Comparison of ENCODE assay signal across 11 mouse cellular contexts in the genomic region with DNA sequence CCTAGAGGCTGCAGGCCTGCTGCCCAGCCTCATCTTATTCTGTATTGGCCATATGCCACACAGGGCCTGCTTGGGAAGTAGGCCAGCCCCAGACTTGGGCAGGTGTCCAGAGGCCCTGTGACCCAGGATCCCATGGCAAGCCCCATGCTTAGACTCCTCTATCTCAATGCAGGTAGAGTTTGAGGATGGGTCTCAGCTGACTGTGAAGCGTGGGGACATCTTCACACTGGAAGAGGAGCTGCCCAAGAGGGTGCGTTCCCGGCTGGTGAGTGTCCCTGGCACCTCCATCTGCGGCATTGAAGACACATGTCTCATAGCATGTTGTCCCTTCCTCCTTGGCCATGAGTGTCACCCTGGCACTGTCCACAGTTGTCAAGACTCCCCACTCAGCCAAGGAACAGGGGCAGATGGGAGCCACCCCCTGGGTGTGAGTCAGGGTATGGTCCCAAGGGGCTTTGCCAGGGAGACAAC.
DNase-seq lines count a peak whose midpoint lies in the region; ATAC-seq and TF ChIP-seq lines count a peak whose summit lies in the region.
"Had no signal": no experiment of that assay in that cellular context is flagged by ENCODE, and none has a peak within 500 bp of the region (broad histone marks: within the 10 kb centered on the region; RNA-seq: fewer than 3 reads in every experiment).

No protein-coding gene starts in this region.

- peaks cover 93% of the 10 kb centered on the region for H3K36me3 ChIP-seq in heart, embryonic 12.5 days
- H3K36me3 ChIP-seq in midbrain, embryonic 11.5 days (ENCODE audit: control insufficient read depth, insufficient read depth, low read length) = peaks cover 36% of the 10 kb centered on the region

- no peak for TF ChIP-seq POLR2A in bone marrow, adult 2 months (IDR thresholded peaks at IDR 0.05; ENCODE audit: borderline replicate concordance, control insufficient read depth, low read depth, low read length)

- WGBS in heart, embryonic 12.5 days = 94% methylated on average over 4 of the region's 4 CpGs
- 91% methylated on average over 4 of the region's 4 CpGs for WGBS in bone marrow, adult 2 months
- 98% methylated on average over 4 of the region's 4 CpGs for WGBS in midbrain, embryonic 11.5 days

- DNase-seq in adrenal gland, adult 2 months = peak; percentile 54
- DNase-seq in adrenal gland, postnatal 36 days = no peak
- DNase-seq in heart, adult 8-10 months (ENCODE audit: low spot score) = peak; percentile 28
- peak; percentile 83 to 85 for DNase-seq in cerebellum, postnatal 25 days
- DNase-seq in midbrain, embryonic 11.5 days (ENCODE audit: low spot score, missing footprints) = no peak
- no peak for DNase-seq in ovary, postnatal 36 days (ENCODE audit: low spot score)

- no peaks in the 10 kb centered on the region for H3K4me1 ChIP-seq in heart, embryonic 12.5 days (replicated peaks)
- H3K4me1 ChIP-seq in bone marrow, adult 2 months (ENCODE audit: control insufficient read depth, insufficient read depth, low read length) = peaks cover 3% of the 10 kb centered on the region
- no peaks in the 10 kb centered on the region for H3K4me1 ChIP-seq in midbrain, embryonic 11.5 days (ENCODE audit: control insufficient read depth, insufficient read depth, low read length)
- H3K4me1 ChIP-seq: forebrain, embryonic 10.5 days; midbrain, embryonic 10.5 days had no signal

- no peaks in the 10 kb centered on the region for H3K9me3 ChIP-seq in heart, embryonic 12.5 days (replicated peaks)
- H3K9me3 ChIP-seq in midbrain, embryonic 11.5 days (ENCODE audit: control insufficient read depth, low read length) = no peaks in the 10 kb centered on the region
- H3K9me3 ChIP-seq: forebrain, embryonic 10.5 days; midbrain, embryonic 10.5 days had no signal

- no peak for ATAC-seq in heart, embryonic 12.5 days (ENCODE audit: insufficient number of reproducible peaks, low FRiP score)
- no peak for ATAC-seq in midbrain, embryonic 11.5 days (ENCODE audit: low FRiP score)
- ATAC-seq: lung, postnatal 0 days had no signal

- H3K27me3 ChIP-seq in heart, embryonic 12.5 days (replicated peaks) = no peaks in the 10 kb centered on the region
- H3K27me3 ChIP-seq in midbrain, embryonic 11.5 days (ENCODE audit: control insufficient read depth, insufficient read depth, low read length) = no peaks in the 10 kb centered on the region

- H3K4me2 ChIP-seq in heart, embryonic 12.5 days = no peak overlapping the region
- H3K4me2 ChIP-seq in midbrain, embryonic 11.5 days = no peak overlapping the region

- TF ChIP-seq CTCF in bone marrow, adult 2 months (IDR thresholded peaks at IDR 0.05; ENCODE audit: control insufficient read depth, insufficient read depth, low read length) = no peak

- no peak overlapping the region for H3K27ac ChIP-seq in heart, embryonic 12.5 days (ENCODE audit: poor library complexity, severe bottlenecking)
- H3K27ac ChIP-seq in bone marrow, adult 2 months (ENCODE audit: control insufficient read depth, insufficient read depth, low read depth, low read length, poor library complexity) = 0 out of 2 replicates have a peak overlapping the region, but pooled peaks have one; percentile 2
- H3K27ac ChIP-seq in midbrain, embryonic 11.5 days (ENCODE audit: low read depth, low read length) = no peak overlapping the region
- H3K27ac ChIP-seq: forebrain, embryonic 10.5 days; midbrain, embryonic 10.5 days had no signal

- no peak overlapping the region for H3K4me3 ChIP-seq in heart, embryonic 12.5 days
- no peak overlapping the region for H3K4me3 ChIP-seq in bone marrow, adult 2 months (replicated peaks; ENCODE audit: control insufficient read depth, low read depth, low read length)
- H3K4me3 ChIP-seq in midbrain, embryonic 11.5 days (ENCODE audit: low read depth, low read length) = no peak overlapping the region
- H3K4me3 ChIP-seq: forebrain, embryonic 10.5 days; midbrain, embryonic 10.5 days had no signal

- no peak overlapping the region for H3K9ac ChIP-seq in heart, embryonic 12.5 days
- H3K9ac ChIP-seq in midbrain, embryonic 11.5 days (ENCODE audit: low read length) = no peak overlapping the region

Comparison
In these comparisons a context has a peak if more than half of its experiments do, and no peak if none do; other contexts are left out.
1. DNase-seq: peak in adrenal gland, adult 2 months (single experiment), heart, adult 8-10 months (single experiment) and cerebellum, postnatal 25 days (2 of 2); none in adrenal gland, postnatal 36 days (0 of 2), midbrain, embryonic 11.5 days (single experiment) and ovary, postnatal 36 days (single experiment).